Mouse (Mus musculus) limb, embryonic 13.5 days (tissue): ENCODE measurements at regions not wholly inside any gene's neighbourhood (a gene's known extent, or its start where the extent isn't known, plus 50 kb on each side); places are given as distances from the start of the nearest gene placed in this dataset. TPM values are rescaled to one million over a fixed set of nuclear protein-coding genes. Genes with fewer than 3 reads are reported as not detected.

Experiments
- ATAC-seq: fragments of 200-750 bp; cut with Nextera tagmentation; 2 replicates; pipeline ENCODE4 v1.8.0; 2017; ENCODE audit warnings: low read depth, moderate number of reproducible peaks, moderate TSS enrichment; ENCODE audit not compliant: low FRiP score
- H3K27ac ChIP-seq: fragments of 300-500 bp; sonication (generic); 2 replicates; pipeline ENCODE4 v1.5.1; 2015; ENCODE audit warnings: inconsistent platforms, mild to moderate bottlenecking, moderate library complexity
- H3K27me3 ChIP-seq: fragments of 300-500 bp; sonication (generic); 2 replicates; pipeline ENCODE4 v1.6.1; 2015; ENCODE audit warnings: mild to moderate bottlenecking, inconsistent platforms
- H3K36me3 ChIP-seq: fragments of 300-500 bp; sonication (generic); 2 replicates; pipeline ENCODE4 v1.6.1; 2015; ENCODE audit warnings: inconsistent platforms, mild to moderate bottlenecking, moderate library complexity
- H3K4me1 ChIP-seq: fragments of 300-500 bp; sonication (generic); 2 replicates; pipeline ENCODE4 v1.6.1; 2015; ENCODE audit warnings: inconsistent platforms
- H3K4me2 ChIP-seq: fragments of 300-500 bp; sonication (generic); replicated peaks from 2 replicates; pipeline ENCODE4 v1.6.1; 2015; ENCODE audit warnings: inconsistent platforms, mild to moderate bottlenecking, moderate library complexity
- H3K4me3 ChIP-seq: fragments of 300-500 bp; sonication (generic); 2 replicates; pipeline ENCODE4 v1.5.1; 2015; ENCODE audit warnings: moderate library complexity, mild to moderate bottlenecking, inconsistent platforms
- H3K9ac ChIP-seq: fragments of 300-500 bp; sonication (generic); 2 replicates; pipeline ENCODE4 v1.6.1; 2015; ENCODE audit warnings: mild to moderate bottlenecking, inconsistent platforms
- H3K9me3 ChIP-seq: fragments of 300-500 bp; sonication (generic); 2 replicates; pipeline ENCODE4 v1.6.1; 2016; ENCODE audit warnings: inconsistent platforms
- whole genome bisulfite sequencing: fragments of 180-500 bp; shearing (Covaris S2); methylation state at CpG from one replicate; pipeline ENCODE4 v1.1.7; 2015; 5-methylcytosine and 5-hydroxymethylcytosine counted together
- microRNA-seq: library from miRNA; unstranded; fragments of <30 nt; microRNA quantifications from one replicate; pipeline ENCODE4, GENCODE M21; 2016

DNA sequence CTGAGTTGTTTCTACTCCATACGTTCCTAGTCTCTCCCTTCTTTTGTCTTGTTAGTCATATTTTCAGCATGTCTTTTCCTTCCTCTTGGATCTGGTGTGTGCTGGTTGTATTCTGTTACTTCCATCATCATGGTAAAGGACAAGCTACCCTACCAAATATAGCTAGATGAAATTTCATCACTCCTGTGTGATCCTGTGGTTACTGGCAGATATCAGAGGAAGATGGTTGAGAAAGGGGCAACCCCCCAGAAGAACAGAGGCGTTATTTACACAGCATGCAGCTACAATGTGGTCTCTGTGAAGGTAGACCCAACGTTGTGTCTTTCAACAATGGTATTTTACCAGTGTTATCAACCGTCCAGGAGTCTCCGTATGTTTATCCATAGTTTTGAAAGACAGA lies 52.8 kb upstream of the Adgrl4 start:
- Histone ChIP-seq H3K4me3 (no peak overlapping the region), H3K27ac (no peak overlapping the region), H3K27me3 (peaks cover 7% of the 10 kb centered on the region), H3K4me1 (peaks cover 5% of the 10 kb centered on the region; the same call in 1 of the 2 replicates), H3K9ac (no peak overlapping the region), H3K9me3 (no peaks in the 10 kb centered on the region), H3K4me2 (no peak overlapping the region), H3K36me3 (no peaks in the 10 kb centered on the region)
- no peak for ATAC-seq
- WGBS, result 87% methylated on average over 5 of the region's 5 CpGs

GRCm38 (mm10) chr3:151386103-151386502 lies 51.6 kb upstream of the Adgrl4 start:
- Histone ChIP-seq H3K36me3 (no peaks in the 10 kb centered on the region), H3K27ac (no peak overlapping the region), H3K4me3 (no peak overlapping the region), H3K9me3 (no peaks in the 10 kb centered on the region), H3K4me1 (peaks cover 5% of the 10 kb centered on the region; the same call in 1 of the 2 replicates), H3K9ac (no peak overlapping the region), H3K27me3 (peaks cover 7% of the 10 kb centered on the region), H3K4me2 (no peak overlapping the region)
- WGBS, result 88% methylated on average over 5 of the region's 5 CpGs
- no peak for ATAC-seq

Small RNA genes lying in the stretch of these regions (microRNA-seq; reads per million reads assigned to microRNA genes)
- gene Mir3963, result not detected
